Mouse (Mus musculus) B cell, adult 67 days (primary cell): ENCODE data around the gene Prdm10. TPM values are rescaled to one million over a fixed set of nuclear protein-coding genes. Genes with fewer than 3 reads are reported as not detected.

Source experiments
- total RNA-seq, 2 experiments: library from RNA; stranded (reverse); gene quantifications; 4 replicates each; pipeline ENCODE4 v1.2.4; 2023

Gene Prdm10
- 10 to 100 TPM; 19.1 to 19.6 TPM for total RNA-seq

DNA sequence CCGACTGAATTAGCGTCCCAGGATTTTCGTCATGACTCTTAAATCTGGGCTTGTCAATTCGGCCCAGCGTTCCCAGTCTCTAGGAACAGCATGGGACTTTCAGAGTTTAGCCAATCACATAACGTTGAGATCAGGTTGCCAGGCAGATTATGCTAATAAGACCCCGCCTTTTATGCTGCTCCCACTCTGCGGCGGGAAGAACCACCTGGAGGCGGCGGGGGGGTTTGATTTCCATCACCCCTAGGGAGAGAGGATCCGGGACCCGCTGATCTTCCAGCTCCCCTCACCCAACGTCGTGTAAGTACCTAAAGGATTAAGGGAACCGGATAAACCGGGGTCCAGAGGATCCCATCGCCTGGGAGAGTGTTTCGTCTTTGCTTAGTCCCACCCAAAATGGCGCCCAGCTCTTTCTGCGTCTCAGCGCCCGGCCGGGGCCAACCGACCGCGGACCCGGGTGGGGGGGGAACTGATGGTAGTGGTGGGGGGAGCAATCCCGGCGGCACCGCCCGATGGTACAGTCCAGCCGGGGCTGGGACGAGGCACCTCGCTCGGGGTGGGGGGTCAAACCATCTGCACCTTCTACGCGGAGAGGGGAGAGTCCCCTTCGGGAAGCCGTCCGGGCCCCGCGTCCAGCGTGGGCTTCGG, at the start of gene Prdm10:
Gene Prdm10, plus strand, starts transcription at position 173 of the 645 bp plus-strand sequence.

DNA sequence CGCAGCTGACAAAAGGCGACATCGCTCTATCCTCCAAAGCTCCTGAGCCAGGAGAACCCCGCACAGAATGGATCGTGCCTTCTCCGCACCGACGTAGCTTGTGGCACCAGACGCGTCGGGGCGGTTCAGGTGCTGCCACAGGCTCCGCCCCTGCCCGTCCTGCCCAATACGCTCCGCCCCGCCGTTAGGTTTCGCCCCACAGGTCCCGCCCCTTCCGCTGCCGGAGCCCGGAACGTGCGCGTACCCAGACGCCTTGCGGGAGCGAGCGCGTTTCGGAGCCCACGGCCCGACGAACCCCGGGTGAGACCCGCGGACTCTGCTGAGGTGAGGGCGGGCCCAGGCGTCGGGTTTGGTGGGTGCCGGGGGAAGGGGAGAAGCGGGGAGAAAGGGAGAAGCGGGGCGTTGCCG, 105.6 kb downstream of the Prdm10 start, which contains the start of gene Nfrkb:
Gene Nfrkb, plus strand, starts transcription at position 246 of the 408 bp plus-strand sequence.

Other genes with a start within 250 kb of the Prdm10 start
- 10 to 100 TPM; 59.8 to 63.2 TPM for gene Zbtb44, start 249.9 kb upstream of the Prdm10 start, total RNA-seq
- gene St14, start 148.7 kb upstream of the Prdm10 start, total RNA-seq = 10 to 100 TPM; 14.1 to 18.5 TPM
- 10 to 100 TPM; 48.3 to 55.4 TPM for gene Aplp2, start 68.7 kb upstream of the Prdm10 start, total RNA-seq
- 100 to 1,000 TPM in 1 of 2 experiments, 10 to 100 TPM in 1; 88.3 to 101 TPM for gene Nfrkb, start 105.7 kb downstream of the Prdm10 start, total RNA-seq
- not detected for gene Tmem45b, start 183.9 kb downstream of the Prdm10 start, total RNA-seq